Mouse (Mus musculus) liver, embryonic 13.5 days (tissue): ENCODE measurements around the gene Rnf207. TPM values are rescaled to one million over a fixed set of nuclear protein-coding genes. Genes with fewer than 3 reads are reported as not detected.

Experiments
- polyA plus RNA-seq: library from polyadenylated mRNA; unstranded; fragments of >200 nt; fragmentation: Nextera tagmentation; extraction: Ambion mirVana; gene quantifications from 2 replicates; pipeline ENCODE4 v1.2.1, GENCODE M21; 2015

The Rnf207 gene
- polyA plus RNA-seq, 1 experiment from 2014 or later = 0.31 TPM

Other genes starting within 250 kb of the Rnf207 start
- 4.9 and 5.1 TPM in 2 replicates for gene Plekhg5, start 246.5 kb downstream of the Rnf207 start, polyA plus RNA-seq
- gene Tnfrsf25, start 203.1 kb downstream of the Rnf207 start, polyA plus RNA-seq = 0.37 and 0.48 TPM in 2 replicates
- 1.8 and 2.1 TPM in 2 replicates for gene Espn, start 166.6 kb downstream of the Rnf207 start, polyA plus RNA-seq
- 0.06 TPM in 1 of 2 replicates, not detected in the other for gene Hes2, start 160.1 kb downstream of the Rnf207 start, polyA plus RNA-seq
- gene Acot7, start 140.9 kb downstream of the Rnf207 start, polyA plus RNA-seq = 24.8 and 25.2 TPM in 2 replicates
- 0.81 and 0.82 TPM in 2 replicates for gene Gpr153, start 44.8 kb downstream of the Rnf207 start, polyA plus RNA-seq
- gene Hes3, start 27.3 kb downstream of the Rnf207 start, polyA plus RNA-seq = not detected in 2 replicates
- 7.9 and 8.6 TPM in 2 replicates for gene Icmt, start 21.8 kb downstream of the Rnf207 start, polyA plus RNA-seq
- 353 and 381 TPM in 2 replicates for gene Rpl22, start 6.7 kb upstream of the Rnf207 start, polyA plus RNA-seq
- gene Chd5, start 19.7 kb upstream of the Rnf207 start, polyA plus RNA-seq = 0.21 and 0.52 TPM in 2 replicates
- 0.16 TPM in 2 replicates for gene Nphp4, start 157.7 kb upstream of the Rnf207 start, polyA plus RNA-seq
- 8.3 and 9.6 TPM in 2 replicates for gene Kcnab2, start 158.9 kb upstream of the Rnf207 start, polyA plus RNA-seq